Mouse (Mus musculus) embryonic facial prominence, embryonic 13.5 days (tissue): Measurements from ENCODE around the gene Troap. TPM values are rescaled to one million over a fixed set of nuclear protein-coding genes. Genes with fewer than 3 reads are reported as not detected.
A peak's percentile ranks its signal among the peaks of the same experiment; 100 is the strongest.

ENCODE experiments used
- ATAC-seq: fragments of 200-750 bp; cut with Nextera tagmentation; 2 replicates; pipeline ENCODE4 v1.8.0; 2017; ENCODE audit warnings: low read depth; ENCODE audit not compliant: insufficient number of reproducible peaks, insufficient read depth, low FRiP score, low TSS enrichment
- H3K27ac ChIP-seq: fragments of 300-500 bp; sonication (generic); 2 replicates; pipeline ENCODE4 v1.5.1; 2015; ENCODE audit warnings: moderate library complexity, mild to moderate bottlenecking, inconsistent platforms
- H3K27me3 ChIP-seq: fragments of 300-500 bp; sonication (generic); 2 replicates; pipeline ENCODE4 v1.6.1; 2015; ENCODE audit warnings: mild to moderate bottlenecking, inconsistent platforms
- H3K36me3 ChIP-seq: fragments of 300-500 bp; sonication (generic); 2 replicates; pipeline ENCODE4 v1.6.1; 2015; ENCODE audit warnings: mild to moderate bottlenecking, inconsistent platforms
- H3K4me1 ChIP-seq: fragments of 300-500 bp; sonication (generic); 2 replicates; pipeline ENCODE4 v1.6.1; 2015; ENCODE audit warnings: inconsistent platforms
- H3K4me2 ChIP-seq: fragments of 300-500 bp; sonication (generic); 2 replicates; pipeline ENCODE4 v1.6.1; 2015; ENCODE audit warnings: moderate library complexity, mild to moderate bottlenecking, inconsistent platforms
- H3K4me3 ChIP-seq: fragments of 300-500 bp; sonication (generic); 2 replicates; pipeline ENCODE4 v1.5.1; 2015; ENCODE audit warnings: mild to moderate bottlenecking, inconsistent platforms
- H3K9ac ChIP-seq: fragments of 300-500 bp; sonication (generic); 2 replicates; pipeline ENCODE4 v1.6.1; 2015; ENCODE audit warnings: mild to moderate bottlenecking, inconsistent platforms
- H3K9me3 ChIP-seq: fragments of 300-500 bp; sonication (generic); 2 replicates; pipeline ENCODE4 v1.6.1; 2016; ENCODE audit warnings: inconsistent platforms
- WGBS: fragments of 180-500 bp; shearing (Covaris S2); methylation state at CpG from one replicate; pipeline ENCODE4 v1.1.7; 2015; ENCODE audit warnings: mixed read lengths; 5-methylcytosine and 5-hydroxymethylcytosine counted together
- polyA plus RNA-seq: library from polyadenylated mRNA; unstranded; fragments of >200 nt; fragmentation: Nextera tagmentation; extraction: Ambion mirVana; gene quantifications from 2 replicates; pipeline ENCODE4 v1.2.1, GENCODE M21; 2015

Troap gene
- polyA plus RNA-seq, 1 experiment from 2014 or later, result 41.1 TPM

DNA sequence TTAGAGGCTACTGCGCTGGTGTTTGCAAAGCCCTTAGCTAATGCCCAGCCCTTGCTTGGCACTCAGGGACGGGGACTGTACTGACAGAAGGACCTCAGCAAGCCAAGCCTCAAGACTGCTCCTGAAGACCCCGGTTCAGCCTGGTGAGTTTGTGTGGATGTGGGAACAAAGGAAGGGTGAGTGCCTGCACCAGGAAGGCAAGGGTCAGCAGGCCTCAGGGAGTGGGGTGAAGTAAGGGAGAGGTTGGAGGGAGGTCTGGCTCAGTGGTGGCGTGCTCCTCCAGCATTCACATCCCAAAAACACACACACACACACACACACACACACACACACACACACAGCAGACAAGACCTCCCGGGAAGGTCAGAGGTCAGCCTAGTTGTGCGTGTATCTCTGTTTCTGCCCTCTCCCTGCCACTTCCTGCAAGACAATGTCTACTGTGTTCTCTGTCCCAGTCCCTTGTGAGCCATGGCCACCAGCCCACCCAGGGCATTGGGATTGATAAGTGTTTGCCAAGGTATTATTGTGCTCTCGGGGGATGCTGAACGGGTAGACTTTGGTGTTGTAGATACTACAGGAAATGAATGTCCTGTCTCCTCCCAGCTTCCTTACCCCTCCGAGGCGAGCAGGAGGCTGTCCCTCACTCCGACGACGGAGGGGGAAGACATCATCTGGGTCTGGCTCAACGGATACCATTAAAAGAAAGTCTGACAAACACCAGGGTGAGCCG lies 4.0 kb downstream of the Troap start:
- ATAC-seq, result no peak
- WGBS, result 41% methylated on average over 15 of the region's 15 CpGs
- H3K27me3 ChIP-seq, result peaks cover 7% of the 10 kb centered on the region
- no peak overlapping the region for H3K4me3 ChIP-seq
- peaks cover 37% of the 10 kb centered on the region for H3K4me1 ChIP-seq
- peaks cover 55% of the 10 kb centered on the region for H3K36me3 ChIP-seq
- H3K27ac ChIP-seq, result no peak overlapping the region
- H3K4me2 ChIP-seq, result no peak overlapping the region
- no peaks in the 10 kb centered on the region for H3K9me3 ChIP-seq
- H3K9ac ChIP-seq, result peak overlapping the region; percentile 22; the same call in 1 of the 2 replicates

DNA sequence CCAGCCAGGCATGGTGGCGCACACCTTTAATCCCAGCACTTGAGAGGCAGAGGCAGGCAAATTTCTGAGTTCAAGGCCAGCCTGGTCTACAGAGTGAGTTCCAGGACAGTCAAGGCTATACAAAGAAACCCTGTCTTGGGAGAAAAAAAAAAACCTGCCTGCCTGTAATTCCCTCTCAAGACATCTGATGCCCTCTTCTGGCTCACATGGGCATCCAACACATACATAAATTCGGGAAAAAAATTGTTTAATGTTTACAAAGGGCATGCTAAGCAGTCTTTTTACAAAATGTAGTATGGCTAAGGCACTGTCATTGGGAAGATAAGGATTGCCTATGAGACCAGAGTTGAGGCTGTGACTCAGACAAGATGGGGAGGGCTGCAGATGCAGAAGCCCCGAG lies 5.4 kb downstream of the Troap start:
- Histone ChIP-seq H3K4me2 (no peak overlapping the region), H3K27me3 (peaks cover 22% of the 10 kb centered on the region), H3K4me1 (peaks cover 42% of the 10 kb centered on the region), H3K9ac (0 out of 2 replicates have a peak overlapping the region, but pooled peaks have one; percentile 32), H3K9me3 (no peaks in the 10 kb centered on the region), H3K36me3 (peaks cover 55% of the 10 kb centered on the region), H3K4me3 (no peak overlapping the region), H3K27ac (no peak overlapping the region)
- no peak for ATAC-seq
- WGBS, result 84% methylated on average over 3 of the region's 3 CpGs

DNA sequence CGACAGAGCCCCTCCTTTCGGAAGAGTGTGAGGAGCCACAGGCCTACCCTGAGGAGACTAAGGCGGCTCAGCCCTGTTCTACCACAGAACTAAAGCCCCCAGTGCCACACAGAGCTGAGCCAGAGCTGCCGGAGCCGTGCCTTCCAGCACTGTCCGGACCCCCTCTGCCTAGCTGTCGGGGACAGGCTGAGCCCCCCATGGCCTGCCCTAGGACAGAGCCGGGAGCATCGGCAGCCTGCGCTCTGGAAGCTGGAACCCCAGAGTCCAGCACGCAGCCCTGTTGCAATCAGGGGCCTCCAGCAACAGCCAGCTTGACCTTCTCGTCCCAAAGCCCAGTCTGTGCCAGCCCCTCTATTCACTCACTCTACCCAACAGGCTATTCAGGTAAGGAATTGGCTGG lies 7.9 kb downstream of the Troap start:
- WGBS, result 92% methylated on average over 12 of the region's 12 CpGs
- peaks cover 47% of the 10 kb centered on the region for H3K36me3 ChIP-seq
- no peaks in the 10 kb centered on the region for H3K9me3 ChIP-seq
- no peak overlapping the region for H3K4me2 ChIP-seq
- no peak overlapping the region for H3K27ac ChIP-seq
- H3K4me1 ChIP-seq, result peaks cover 23% of the 10 kb centered on the region
- H3K4me3 ChIP-seq, result no peak overlapping the region
- ATAC-seq, result no peak
- H3K9ac ChIP-seq, result no peak overlapping the region
- peaks cover 47% of the 10 kb centered on the region for H3K27me3 ChIP-seq

DNA sequence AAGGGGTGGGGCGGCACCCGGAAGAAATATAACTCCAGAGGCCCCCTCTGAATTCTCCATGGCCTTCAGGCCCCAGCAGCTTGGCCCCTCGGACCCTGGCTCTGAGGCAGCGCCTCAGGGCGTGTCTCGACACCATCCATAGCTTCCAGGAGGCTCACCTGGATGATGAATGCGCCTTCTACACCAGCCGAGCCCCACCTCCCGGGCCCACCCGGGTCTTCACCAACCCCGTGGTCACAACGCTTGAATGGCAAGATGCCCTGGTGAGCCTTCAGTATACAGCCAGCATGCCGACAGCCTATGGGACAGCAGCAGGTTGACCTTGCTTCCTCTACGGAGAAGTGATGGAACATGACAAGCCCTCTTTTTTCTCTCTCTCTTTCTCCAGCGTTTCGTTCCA lies 8.5 kb downstream of the Troap start:
- Histone ChIP-seq H3K27ac (no peak overlapping the region), H3K4me1 (peaks cover 20% of the 10 kb centered on the region), H3K4me3 (no peak overlapping the region), H3K27me3 (peaks cover 52% of the 10 kb centered on the region), H3K9me3 (no peaks in the 10 kb centered on the region), H3K36me3 (peaks cover 42% of the 10 kb centered on the region), H3K9ac (no peak overlapping the region), H3K4me2 (no peak overlapping the region)
- no peak for ATAC-seq
- 89% methylated on average over 16 of the region's 16 CpGs for WGBS

DNA sequence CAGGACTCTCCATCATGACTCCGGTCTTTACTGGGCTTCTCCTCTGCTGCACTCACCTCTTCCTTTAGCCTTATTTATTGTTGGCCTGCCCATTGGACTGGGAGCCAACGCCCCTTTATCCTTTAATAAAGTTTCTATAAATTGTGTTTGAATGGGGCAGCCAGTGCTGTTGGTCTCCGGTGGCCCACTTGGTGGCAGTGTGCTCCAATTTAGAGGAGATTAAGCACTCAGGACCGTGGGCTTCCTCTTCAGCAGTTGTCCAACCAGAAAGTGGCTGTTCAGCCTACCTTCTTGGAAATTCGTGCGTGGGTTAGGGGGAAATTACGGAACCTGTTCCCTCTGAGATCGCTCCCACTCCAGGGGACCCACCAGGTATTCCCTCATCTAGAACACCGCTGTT lies 8.9 kb downstream of the Troap start:
- ATAC-seq, result no peak
- peaks cover 57% of the 10 kb centered on the region for H3K27me3 ChIP-seq
- no peaks in the 10 kb centered on the region for H3K9me3 ChIP-seq
- H3K4me2 ChIP-seq, result no peak overlapping the region
- no peak overlapping the region for H3K4me3 ChIP-seq
- H3K4me1 ChIP-seq, result peaks cover 21% of the 10 kb centered on the region
- peaks cover 38% of the 10 kb centered on the region for H3K36me3 ChIP-seq
- H3K9ac ChIP-seq, result no peak overlapping the region
- H3K27ac ChIP-seq, result no peak overlapping the region
- WGBS, result 69% methylated on average over 9 of the region's 9 CpGs

DNA sequence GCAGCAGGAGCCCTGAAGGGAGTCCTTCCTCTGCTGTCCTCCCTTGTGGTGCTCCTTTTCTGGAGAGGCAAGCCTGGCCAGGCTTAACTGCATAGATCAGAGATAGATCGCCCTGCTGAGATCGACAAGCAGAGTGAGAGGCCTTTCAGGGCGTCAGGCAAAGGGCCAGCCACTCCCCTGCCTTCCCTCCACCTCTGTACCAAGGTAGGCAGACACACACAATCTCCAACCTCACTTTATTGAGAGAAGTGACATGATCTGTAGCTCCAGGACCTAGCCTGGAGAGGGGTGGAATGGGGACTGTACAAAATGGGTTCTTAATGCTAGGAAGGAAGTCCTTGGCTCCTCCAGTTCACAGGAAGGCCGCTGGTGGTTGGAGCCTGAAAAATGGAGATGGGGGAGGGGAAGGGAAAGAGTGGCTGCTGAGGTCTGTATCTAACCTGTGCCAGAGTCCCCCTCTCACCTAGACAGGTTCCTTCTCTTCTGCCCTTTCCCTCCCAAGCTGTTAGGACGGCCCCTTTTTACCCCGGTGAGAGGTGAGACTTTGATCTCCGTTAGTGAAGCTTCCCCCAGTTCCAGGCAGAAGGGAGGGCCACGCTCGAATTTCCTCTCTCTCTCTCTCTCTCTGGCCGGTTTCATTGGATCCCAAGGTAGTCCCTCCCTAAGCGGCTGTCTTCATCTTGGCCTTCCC lies 9.6 kb downstream of the Troap start:
- H3K27me3 ChIP-seq, result peaks cover 64% of the 10 kb centered on the region
- peaks cover 32% of the 10 kb centered on the region for H3K36me3 ChIP-seq
- no peaks in the 10 kb centered on the region for H3K9me3 ChIP-seq
- no peak for ATAC-seq
- H3K27ac ChIP-seq, result no peak overlapping the region
- 10% methylated on average over 11 of the region's 11 CpGs for WGBS
- H3K9ac ChIP-seq, result no peak overlapping the region
- no peak overlapping the region for H3K4me3 ChIP-seq
- no peak overlapping the region for H3K4me2 ChIP-seq
- H3K4me1 ChIP-seq, result peaks cover 24% of the 10 kb centered on the region

DNA sequence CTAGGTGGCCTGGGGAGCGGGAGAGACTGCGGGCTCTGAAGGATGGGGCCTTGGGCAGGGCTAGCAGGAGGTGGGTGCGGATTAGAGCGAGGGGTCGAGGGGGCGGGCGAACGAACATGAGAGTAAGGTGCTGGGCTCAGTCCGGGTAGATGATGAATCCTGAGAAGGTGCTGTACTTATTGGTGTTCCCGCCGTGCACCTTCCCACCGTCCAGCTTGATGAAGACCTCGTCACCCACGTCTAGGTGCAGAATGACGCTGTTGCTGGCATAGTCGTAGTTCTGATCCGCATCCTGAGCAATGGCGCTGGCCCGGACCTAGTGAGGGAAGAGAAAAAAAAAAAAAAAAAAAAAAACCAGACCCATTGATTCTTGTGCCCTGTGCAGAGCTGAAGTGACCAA lies 10.2 kb downstream of the Troap start:
- no peak overlapping the region; the same call in 1 of the 2 replicates for H3K4me2 ChIP-seq
- ATAC-seq, result no peak
- peaks cover 70% of the 10 kb centered on the region for H3K27me3 ChIP-seq
- peaks cover 24% of the 10 kb centered on the region for H3K4me1 ChIP-seq
- H3K4me3 ChIP-seq, result no peak overlapping the region
- 9% methylated on average over 19 of the region's 19 CpGs for WGBS
- peaks cover 32% of the 10 kb centered on the region for H3K36me3 ChIP-seq
- H3K9ac ChIP-seq, result no peak overlapping the region
- H3K27ac ChIP-seq, result no peak overlapping the region
- no peaks in the 10 kb centered on the region for H3K9me3 ChIP-seq

DNA sequence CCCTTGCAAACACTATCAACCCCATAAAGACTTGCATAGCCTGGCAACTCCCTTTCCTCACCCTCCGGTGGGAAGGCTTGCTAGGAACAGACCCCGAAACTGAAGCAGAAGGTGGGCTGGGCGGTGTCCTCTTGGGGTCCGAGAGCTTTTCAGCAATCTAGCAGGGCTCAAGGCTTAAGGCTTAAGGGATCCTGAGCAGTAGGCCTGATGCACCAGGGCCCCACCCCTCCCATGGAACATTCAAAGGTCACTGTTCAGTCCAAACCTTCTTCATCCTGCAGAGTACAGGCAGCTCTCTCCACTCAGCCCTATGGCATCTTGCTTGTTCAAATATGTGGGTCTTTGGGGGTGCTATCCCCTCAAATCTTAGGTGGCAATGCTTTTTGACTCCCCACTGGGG lies 11.6 kb downstream of the Troap start:
- Histone ChIP-seq H3K4me2 (no peak overlapping the region), H3K27me3 (peaks cover 84% of the 10 kb centered on the region), H3K4me1 (peaks cover 24% of the 10 kb centered on the region)

DNA sequence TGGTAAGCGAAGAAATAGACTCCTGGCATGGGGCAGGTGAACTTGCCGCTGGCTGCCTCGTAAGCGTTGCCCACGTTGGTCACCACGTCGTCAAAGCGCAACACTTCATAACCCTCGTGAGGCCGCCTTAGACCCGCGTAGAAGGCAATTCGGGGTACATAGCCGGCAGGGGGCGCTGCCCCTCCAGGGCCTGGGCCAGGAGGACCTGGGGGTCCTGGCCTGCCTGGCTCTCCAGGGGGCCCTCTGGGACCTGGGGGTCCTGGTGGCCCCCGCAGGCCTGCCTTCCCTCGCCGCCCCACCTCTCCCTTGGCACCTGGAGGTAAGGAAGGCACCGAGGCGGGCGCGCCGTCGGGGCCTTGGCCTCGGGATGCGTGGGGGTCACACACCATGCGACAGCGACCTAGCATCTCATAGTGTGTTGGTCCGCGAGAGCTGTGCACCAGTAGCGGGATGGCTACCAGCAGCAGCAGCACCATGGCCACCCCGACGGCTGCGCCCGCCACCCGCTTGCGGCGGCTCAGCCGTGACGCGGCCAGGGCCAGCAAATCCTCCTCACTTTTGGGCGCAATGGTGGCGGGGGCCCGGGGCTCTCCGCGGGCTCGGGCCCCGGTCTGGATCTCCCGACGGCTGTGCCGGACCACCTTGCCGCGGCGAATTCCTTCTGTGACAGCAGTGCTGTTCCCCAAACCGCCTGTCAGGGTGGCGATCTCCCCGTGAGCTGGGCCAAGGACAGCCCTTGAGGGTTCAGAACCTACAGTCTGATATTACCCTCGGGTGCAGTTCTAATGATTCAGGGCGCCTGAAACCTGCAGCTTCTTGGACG lies 13.1 kb downstream of the Troap start, which contains the start of gene C1ql4:
C1ql4 (minus strand) TSS at position 565 of the 823 bp plus-strand sequence.
- whole genome bisulfite sequencing, result 8% methylated on average over 60 of the region's 60 CpGs
- Histone ChIP-seq H3K9ac (no peak within 1 kb of the TSS; the same call in 1 of the 2 replicates), H3K4me3 (peak within 1 kb of the TSS; percentile 33), H3K4me1 (peaks cover 24% of the 10 kb centered on the region), H3K36me3 (peaks cover 9% of the 10 kb centered on the region), H3K27ac (no peak within 1 kb of the TSS), H3K4me2 (peak within 1 kb of the TSS; percentile 53), H3K27me3 (peaks cover 99% of the 10 kb centered on the region), H3K9me3 (no peaks in the 10 kb centered on the region)
- ATAC-seq, result no peak

More for the DNA sequence above, 11.6 kb downstream of the Troap start:
- no peak overlapping the region for H3K4me3 ChIP-seq
- no peak overlapping the region for H3K9ac ChIP-seq
- no peaks in the 10 kb centered on the region for H3K9me3 ChIP-seq
- WGBS, result 79% methylated on average over 4 of the region's 4 CpGs
- ATAC-seq, result no peak
- H3K36me3 ChIP-seq, result peaks cover 22% of the 10 kb centered on the region
- H3K27ac ChIP-seq, result no peak overlapping the region

DNA sequence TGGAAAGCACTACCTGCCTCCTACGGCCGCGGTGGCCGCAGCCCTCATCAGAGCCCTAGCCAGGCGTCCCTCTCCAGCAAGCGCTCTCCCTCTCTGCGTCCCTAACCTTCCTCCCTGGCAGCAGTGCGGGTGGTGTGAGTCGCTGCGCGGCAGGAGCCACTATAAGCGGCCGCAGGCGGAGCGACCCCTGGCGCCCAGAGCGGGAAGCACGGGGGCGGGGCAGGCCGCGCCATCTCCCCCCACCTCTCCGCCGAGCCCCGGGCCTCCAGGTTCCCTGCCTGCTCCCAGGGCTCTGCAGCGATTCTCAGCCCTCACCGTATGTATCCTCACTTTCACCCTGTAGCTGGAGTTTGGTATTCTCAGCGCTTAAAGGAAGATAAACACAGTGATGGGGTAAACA lies 13.9 kb downstream of the Troap start:
- H3K9ac ChIP-seq, result no peak overlapping the region; the same call in 1 of the 2 replicates
- H3K9me3 ChIP-seq, result no peaks in the 10 kb centered on the region
- H3K4me3 ChIP-seq, result peak overlapping the region; percentile 33
- H3K4me2 ChIP-seq, result peak overlapping the region; percentile 53
- WGBS, result under 1% methylated on average over 27 of the region's 27 CpGs
- peaks cover 24% of the 10 kb centered on the region for H3K4me1 ChIP-seq
- ATAC-seq, result 0 out of 2 replicates have a peak, but pooled peaks have one; percentile 38
- peaks cover 100% of the 10 kb centered on the region for H3K27me3 ChIP-seq
- no peak overlapping the region for H3K27ac ChIP-seq
- peaks cover under 1% of the 10 kb centered on the region; the same call in 1 of the 2 replicates for H3K36me3 ChIP-seq

DNA sequence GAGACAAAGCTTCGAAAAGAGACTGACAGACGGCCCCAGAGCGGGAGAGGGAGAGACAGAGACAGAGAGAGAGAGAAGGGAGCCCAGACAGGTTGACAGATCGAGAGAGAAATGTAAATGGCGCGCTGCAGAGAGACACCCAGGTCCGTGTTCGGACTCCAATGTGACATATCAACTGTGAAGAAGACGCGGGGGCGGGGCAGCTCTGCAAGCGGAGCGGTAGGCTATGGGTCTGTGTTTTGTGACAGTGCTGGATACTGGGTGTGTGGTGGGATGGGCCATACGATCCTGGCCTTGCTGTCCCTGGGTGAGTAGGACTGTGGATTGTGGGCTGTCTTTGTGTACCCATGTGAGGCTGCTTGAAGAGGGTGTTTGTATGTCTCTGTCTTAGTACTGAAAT lies 14.7 kb downstream of the Troap start:
- 0 out of 2 replicates have a peak overlapping the region, but pooled peaks have one; percentile 53 for H3K4me2 ChIP-seq
- peaks cover 28% of the 10 kb centered on the region for H3K4me1 ChIP-seq
- H3K9me3 ChIP-seq, result no peaks in the 10 kb centered on the region
- no peak overlapping the region for H3K9ac ChIP-seq
- H3K27me3 ChIP-seq, result peaks cover 100% of the 10 kb centered on the region
- no peaks in the 10 kb centered on the region for H3K36me3 ChIP-seq
- H3K27ac ChIP-seq, result no peak overlapping the region
- no peak overlapping the region for H3K4me3 ChIP-seq
- no peak for ATAC-seq
- 9% methylated on average over 14 of the region's 14 CpGs for WGBS
